Mouse (Mus musculus) induced T-regulatory cell, adult 2 months (primary cell): ENCODE data around the gene Pradc1.

Experiments used
- DNase-seq: peaks from one replicate; pipeline ENCODE4 v3.0.0-alpha.2; 2012; ENCODE audit warnings: low read depth

Gene Pradc1

DNA sequence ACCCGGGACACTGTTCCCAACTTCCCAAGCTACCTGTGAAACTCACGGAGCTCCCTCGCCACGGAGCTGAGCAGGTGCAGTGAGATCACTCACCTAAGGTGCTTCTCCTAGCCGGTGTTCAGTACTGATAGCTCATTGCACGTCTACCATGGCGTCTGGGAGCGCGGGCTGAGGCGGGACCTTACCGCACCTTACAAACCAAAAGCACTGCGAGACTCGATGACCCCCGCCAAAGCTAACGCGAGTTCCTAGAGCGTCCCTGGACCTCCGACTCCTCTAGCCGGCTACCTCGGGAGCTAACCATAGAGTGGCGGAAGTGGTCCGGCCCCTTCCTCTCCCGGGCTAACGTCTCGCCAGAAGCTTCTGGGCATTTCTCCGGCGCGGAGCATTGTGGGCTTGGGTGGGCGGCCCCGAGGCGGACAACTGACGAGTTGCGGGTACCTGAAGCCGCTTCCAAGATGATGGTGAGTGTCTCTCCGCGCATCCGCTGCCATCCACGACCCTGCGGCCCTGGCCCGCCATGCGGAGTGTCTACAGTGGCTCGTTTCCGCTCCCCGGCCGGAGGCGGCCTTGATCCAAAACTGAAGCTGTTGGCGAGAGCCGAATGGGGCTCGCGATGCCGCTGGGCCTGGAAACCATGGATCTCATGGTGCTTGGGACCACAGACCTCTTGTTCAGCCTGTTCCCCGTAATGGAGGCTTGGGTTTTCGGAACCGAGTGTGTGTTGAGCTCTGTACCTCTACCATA, at the start of gene Pradc1:
Gene Pradc1, minus strand, starts transcription at position 307 of the 747 bp plus-strand sequence.
- DNase-seq = peak; percentile 95

DNA sequence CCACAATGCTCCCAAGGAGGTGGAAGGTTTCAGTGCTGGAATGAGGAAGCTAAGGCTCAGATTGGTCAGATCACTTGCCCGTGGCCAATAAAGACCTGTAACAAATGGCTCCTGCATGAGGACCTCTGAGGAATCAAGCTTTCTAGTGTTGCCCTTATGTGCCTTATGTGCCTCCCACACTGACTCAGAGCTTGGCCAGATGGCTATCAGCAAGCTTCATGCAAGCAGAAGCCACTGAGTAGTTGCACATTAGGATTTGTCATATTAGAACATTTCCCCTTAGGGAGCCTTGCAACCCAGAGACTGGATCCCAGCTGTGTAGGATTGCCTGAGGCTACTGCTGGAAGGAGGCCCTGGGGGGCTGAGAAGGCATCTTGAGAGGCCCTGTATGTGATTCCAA, 48.6 kb upstream of the Pradc1 start:
- DNase-seq = no peak

DNA sequence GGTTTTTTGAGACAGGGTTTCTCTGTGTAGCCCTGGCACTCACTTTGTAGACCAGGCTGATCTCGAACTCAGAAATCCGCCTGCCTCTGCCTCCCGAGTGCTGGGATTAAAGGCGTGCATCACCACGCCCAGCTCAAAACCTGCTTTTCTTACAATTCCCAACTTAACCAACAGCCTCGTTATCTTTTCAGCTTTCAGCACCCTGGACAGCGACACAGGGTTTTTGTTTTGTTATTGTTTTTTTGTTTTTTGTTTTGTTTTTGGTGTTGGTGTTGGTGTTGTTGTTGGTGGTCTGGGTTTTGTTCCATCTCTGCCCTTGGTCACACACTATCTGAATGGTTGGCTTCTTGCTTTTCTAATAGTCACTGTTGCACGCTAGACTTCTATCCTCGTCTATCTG, 46.4 kb upstream of the Pradc1 start:
- peak; percentile 45 for DNase-seq

DNA sequence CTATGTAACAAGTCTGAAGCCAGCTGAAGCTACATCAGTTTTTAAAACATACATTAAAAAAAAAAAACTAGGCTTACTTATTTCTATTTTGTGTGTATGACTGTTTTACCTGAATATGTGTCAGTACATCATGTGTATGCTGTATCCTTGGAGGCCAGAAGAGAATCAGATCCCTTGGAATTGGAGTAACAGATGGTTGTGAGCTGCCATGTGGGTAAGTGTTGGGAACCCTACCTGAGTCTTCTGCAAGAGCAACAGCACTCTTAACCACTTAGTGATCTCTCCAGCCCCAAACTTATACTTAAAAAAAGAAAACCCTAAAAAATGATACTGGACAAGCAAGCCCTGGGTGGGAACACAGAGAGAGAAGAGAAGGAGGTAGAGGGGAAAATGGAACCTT, 45.2 kb upstream of the Pradc1 start:
- DNase-seq = no peak

DNA sequence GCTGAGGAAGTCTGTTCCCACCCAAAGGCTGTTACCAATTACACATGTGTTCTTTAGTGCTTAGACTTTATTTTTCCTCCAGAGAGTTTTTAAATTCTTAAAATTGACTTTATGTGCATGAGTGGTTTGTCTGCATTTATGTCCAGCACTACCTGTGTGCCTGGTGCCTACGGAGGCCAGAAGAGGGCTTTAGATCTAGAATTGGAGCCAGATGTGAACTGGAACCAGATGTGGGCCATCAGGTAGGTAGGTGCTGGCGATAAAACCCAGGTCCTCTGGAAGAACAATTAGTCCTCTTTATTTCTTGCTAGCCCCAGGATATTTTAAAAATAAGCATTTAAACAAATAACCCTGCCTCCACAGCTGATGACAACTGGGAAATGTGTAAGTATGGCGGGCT, 39.8 kb upstream of the Pradc1 start:
- no peak for DNase-seq

DNA sequence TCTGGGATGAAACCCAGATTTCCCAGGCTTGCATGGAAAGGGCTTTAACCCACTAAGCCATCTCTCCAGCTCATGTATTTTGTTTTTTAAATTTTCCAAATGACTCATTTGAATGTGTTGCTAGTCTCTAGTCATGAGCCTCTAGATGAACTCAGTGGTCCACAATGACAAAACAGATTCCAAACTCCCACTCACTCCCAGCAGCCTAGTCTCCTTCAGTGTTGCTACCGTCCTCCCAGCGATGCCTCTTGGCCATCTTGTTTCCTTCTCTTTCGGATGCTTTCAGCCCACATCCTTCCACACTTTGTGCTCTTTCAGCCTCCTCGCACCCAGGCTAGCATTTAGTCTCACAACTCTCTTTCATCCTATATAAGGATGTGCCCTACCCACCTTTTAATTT, 38.5 kb upstream of the Pradc1 start:
- no peak for DNase-seq

DNA sequence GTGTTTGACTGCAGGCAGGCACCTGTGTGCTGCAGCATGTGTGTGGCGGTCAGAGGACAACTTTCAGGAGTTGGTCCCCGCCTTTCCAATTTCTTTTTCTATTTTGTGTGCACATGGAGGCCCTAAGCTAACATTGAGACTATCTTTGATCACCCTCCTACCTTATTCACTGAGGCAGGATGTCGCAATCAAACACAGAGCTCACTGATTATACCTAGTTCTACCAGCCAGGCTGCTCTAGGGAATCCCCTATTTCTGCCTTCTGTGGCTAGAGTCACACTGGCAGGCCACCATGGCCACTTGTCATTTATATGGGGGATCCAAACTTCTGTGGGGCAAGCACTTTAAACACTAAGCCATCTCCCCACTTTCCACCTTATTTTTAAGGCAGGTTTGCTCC, 37.9 kb upstream of the Pradc1 start:
- no peak for DNase-seq

DNA sequence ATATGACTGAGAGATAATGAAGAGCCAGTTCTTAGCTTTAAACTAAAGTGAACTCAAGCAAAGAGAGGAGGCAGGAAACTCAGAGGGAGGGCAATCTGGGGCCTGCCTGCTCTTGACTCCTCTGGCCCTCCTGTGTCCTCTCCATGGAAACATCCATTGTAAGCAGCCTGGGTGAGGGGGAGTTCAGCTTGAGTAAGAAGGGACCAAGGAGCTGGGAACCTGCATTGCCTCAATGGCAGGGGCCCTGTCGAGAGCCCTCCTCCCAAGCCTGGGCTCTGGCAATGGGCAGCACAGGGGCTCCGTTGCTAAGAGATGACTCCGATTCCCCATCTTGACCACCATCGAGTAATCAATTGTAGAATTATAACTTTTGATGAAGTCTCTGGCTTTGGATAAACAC, 36.7 kb upstream of the Pradc1 start:
- DNase-seq = no peak

DNA sequence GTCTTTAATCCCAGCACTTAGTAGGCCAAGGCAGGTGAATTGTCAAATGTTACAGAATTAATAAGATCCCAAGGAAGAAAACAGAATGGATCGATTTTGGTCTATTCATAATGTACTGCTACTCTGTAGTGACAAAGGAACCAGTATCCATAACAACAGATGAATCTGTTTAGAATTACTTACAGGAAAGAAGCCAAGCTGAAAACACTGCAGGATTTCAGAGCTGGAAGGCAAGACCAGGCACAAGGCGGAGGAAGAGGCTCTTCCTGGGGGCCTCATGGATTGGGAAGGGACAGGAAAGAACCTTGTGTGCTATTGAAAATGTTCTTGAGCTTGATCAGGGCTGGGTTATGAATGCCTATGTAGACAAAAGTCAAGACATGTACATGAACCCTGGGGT, 34.0 kb upstream of the Pradc1 start:
- no peak for DNase-seq

DNA sequence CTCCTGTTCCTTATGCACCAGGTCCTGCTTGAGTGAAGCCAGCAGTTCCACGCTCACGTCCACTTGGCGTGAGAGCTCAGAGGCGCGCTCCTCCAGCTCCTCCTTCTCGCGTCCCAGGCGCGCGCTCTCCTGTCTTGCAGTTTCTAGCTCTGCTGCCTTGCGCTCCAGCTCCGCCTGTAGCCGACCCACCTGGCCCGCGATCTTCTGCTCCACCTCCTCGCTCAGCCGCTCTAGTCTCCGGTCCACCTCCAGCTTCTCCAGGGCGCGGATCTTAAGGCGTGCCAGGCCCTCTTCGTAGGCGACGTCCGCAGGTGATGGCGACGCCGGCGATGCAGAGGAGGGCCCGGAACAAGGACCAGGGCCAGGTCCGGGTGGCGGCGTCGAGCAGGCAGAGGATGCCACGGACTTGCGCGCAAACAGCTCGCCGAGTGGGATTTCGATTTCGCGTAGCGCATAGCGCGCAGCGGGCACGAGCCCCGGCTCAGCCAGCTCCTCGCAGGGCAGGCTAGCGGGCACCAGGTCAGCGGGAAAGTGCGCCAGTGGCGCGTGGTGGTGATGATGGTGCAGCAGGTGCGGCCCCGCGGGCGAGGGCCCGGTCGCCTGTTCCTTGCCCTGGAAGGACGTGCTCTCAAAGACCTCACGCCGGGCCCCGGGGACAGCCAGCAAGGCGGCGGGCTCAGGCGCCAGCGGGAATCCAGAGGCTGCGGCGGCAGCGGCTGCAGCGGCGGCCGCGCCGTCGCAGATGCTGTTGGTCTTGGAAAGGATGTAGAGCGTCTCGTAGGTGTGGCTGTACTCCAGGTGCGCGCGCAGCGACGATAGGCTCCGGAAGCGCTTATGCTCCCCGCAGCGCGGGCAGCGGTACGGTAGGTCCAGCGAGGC, 32.3 kb upstream of the Pradc1 start:
- peak; percentile 71 for DNase-seq

DNA sequence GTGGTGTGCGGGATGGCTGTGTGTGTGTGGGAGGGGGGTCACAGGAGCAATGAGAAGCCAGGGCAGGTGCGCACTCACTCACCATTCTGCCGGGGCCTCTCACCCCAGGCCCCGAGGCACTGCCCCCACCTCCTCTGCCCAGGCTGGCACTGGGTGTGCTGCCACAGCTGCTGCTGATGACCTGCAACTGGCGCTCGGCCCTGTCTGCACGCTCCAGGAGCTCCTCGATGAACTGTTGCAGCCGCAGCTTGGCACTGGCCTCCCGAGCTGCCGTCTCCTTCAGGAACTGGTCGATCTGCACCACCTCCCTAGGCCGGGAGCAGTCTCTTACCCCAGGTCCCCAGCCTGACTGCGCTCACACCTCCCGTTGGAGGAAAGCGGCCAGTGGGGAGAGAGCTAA, 28.9 kb upstream of the Pradc1 start:
- no peak for DNase-seq

DNA sequence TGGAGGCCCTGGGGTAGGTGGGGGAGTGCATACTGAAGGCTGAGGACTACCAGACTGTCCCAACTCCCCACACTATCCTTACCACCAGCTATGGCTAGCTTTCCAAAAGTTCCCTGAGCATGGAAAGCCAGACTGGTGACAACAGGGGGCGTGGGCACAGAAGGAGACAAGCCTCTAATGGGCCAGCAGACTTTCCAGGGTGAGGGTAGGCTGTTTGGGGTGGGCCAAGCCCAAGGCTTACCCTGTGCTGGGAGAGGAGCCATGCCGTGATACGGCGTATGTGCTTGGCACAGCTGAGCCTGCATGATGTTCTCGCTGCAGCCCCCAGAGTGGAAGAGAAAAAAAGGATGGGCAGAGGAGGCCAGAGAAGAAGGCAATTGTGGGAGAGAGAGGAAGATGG, 28.2 kb upstream of the Pradc1 start:
- DNase-seq = no peak

DNA sequence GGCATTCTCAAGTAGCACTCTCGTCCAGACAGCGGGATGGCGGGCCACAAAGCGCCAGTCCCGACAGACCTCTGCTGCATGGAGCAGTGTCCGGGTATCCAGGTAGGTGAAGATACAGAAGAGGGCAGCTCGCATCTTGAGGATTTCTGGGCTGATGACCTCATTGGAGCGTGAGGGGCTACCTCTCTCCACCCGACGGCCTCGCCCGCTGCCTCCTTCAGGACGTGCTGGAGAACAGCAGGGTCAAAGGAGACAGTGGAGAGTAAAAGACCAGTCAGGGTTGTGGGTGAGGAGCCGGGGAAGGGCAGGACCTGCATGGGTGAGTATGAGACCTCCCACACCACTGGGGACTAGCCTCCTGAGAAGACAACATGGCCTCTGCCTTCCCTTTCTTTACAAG, 26.6 kb upstream of the Pradc1 start:
- DNase-seq = no peak

DNA sequence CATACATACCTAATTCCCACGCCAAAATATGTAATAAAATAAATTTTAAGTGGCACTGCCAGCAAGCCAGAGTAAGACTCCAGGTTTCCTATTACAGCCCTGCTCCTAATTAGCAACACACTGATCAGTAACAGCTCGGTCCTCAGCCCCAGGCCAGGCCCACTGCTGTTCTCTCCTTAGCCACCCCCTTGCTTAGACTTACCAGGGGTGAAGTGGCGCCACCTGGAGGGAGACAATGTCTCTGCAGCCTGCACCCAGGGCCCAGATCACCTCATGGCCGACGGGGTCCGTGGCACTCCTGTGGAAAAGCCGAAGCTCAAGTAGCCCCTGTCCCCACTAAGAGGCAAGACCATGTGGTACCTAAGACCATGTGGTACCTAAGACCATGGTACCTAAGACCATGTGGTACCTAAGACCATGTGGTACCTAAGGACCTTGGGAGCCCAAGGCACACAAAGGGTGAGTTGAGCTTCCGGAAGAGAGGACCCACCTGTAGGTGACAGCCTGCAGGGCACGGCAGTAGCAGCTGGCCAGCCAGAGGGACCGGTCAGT, 25.7 kb upstream of the Pradc1 start:
- peak; percentile 50 for DNase-seq

DNA sequence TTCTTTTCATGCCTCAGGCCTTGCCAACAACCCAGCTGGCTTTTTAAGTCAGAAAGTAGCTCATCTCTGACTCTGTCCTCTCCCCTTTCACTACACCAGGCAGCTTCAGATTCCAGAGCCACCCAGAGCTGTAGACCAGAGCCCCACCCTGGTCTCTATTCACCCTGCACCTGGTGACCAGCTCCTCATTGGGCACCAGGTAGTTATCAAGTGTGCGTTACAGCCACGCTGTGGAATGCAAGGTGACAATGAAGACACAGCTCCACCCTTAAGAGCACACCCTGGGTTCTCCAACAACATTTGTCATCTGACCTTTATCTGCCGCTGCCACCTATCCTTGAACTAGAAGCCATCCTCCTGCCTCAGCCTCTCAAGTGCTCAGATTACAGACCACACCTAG, 23.8 kb upstream of the Pradc1 start:
- DNase-seq = no peak

DNA sequence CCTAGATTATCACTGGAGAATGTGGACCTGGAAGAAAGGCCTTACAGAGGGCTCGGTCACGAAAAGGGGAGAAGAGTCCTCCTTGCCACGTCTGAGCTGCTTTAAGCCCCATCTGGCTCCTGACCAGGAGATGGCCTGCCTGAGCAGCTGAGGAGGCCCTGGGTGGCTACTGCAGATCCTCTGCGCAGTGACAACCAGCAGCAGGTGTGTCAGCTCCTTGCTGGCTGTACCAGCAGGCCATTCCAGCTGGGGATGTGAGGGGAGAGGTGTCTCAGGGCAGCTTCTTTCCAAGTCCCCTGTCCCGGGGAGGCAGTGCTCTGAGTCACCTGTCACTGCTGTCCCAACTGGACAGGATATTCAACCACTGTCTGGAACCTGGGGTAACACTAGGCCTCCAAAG, 20.8 kb upstream of the Pradc1 start:
- DNase-seq = no peak

DNA sequence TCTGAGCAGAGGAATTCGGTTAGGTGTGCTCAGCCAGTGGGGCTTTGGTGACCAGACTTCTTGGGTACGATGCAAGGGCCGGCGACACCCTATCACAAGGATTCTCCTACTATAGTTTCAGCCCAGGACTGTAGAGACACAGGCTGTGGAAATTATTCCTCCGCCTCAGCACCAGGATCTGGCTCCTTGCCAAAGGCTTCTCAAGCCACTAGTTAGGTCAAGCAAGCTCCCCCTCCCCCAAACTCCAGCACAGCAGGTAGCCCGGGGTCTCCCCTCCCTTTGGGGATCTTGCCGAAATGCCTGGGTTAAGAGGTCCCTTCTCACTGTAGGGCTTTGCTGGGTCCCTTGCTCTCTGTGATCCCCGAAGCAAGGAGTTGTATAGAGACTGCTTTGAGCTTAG, 20.2 kb upstream of the Pradc1 start:
- DNase-seq = no peak

DNA sequence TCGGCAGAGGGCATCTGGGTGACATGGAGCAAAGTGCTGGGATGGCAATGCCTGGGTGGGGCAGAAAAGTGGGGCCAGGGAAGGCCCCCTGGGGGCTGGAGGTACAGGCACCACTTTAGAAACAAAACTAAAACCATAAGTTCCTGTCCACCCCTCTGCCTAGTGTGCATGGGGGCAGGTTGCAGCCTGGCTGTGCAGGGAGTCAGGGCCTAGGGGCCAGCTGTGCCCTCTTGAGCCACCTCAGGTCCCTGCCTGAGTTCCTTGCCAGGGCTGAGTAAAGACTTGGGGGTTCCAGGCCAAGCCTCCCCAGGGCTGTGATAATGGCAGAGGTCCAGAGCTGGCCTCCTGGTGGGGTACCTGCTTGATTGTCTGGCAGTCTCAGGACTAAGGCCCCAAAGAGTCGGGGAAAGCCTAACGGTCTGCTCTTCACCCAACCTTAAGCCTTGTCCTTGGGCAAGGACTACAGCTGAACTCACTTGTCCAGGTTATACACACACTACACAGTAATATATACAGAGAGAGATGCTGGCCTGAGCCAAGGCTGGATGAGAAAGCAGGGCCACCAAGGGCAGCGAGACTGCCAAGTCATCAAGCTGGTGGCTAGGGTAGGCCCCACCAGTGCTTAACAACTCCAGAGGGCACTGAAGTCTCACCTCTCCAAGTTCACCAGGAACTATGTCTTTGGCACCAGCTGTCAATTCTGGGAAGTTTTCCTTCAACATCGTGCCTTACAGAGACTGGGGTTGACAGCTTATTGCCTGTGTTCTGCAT, 18.1 kb upstream of the Pradc1 start:
- DNase-seq = no peak

DNA sequence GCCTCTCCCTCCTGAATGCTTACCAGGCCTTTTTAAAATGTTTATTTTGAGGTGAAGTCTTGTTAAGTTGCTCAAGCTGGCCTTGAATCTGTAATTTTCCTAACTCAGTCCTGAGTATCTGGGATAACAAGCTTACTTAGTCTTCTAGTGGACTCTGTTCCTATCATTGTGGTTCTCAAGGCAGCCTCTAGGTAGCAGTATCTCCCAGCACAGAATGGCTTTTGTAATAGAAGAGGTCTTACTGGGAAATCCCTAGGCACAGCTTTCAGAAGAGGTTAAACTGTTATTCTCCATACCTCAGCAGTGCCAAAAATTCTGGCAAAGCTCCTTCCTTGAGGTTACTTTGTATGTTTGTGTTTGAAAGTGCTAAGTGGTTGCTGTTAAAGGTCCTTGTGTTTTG, 13.6 kb upstream of the Pradc1 start:
- DNase-seq = no peak

DNA sequence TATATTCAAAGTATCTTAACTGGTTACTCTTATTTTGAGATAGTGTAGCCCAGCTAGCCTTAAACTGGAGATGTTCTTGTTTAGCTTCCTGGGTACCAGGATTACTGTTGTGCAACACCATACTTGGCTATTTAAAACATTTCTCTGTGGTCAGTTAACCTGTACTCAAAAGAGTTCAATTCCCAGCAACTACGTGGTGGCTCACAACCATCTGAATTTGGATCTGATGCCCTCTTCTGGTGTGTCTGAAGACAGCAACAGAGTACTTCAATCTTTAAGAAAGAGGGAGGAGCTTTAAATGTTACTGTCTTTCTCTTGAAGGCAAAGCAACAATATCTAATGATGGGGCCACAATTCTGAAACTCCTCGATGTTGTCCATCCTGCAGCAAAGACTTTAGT, 7.9 kb upstream of the Pradc1 start:
- no peak for DNase-seq

DNA sequence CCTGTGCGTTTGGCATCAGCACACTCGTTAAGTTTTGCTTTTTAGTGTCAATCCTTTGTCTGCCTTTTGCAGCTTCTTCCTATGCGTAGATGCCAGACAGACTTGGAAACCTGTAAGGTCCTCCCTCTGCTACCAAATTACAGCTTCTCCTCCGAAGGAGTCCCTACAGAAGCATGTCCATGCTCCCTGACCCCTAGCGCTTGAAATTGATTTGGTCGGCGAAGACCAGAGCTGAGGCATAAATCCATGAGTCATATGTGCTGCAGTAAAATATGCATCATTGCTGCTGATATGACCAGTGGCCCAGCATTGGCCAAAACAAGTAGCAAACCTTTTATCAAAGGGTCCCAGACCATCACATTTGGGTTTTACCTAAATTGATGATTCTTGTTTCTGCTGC, 1.0 kb upstream of the Pradc1 start:
- DNase-seq = no peak

DNA sequence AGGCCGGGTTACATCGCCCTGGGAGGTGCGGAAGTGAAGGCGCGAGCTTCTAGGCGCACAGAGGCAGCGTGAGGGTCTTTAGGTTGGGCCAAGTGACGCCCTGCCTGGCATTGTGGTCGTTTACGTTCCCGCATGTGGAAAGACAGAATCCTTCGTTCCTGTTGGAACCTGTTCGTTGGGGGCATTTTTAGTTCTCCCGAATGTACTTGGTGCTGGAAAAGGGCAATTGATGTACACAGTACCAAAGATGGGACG, 568 bp upstream of the Pradc1 start:
- no peak for DNase-seq
